Mouse (Mus musculus): ENCODE measurements around the gene Scn3a. TPM values are rescaled to one million over a fixed set of nuclear protein-coding genes. Genes with fewer than 3 reads are reported as not detected.

The Scn3a gene
- polyA plus RNA-seq, 1 experiment from 2014 or later, result 51.3 TPM

DNA sequence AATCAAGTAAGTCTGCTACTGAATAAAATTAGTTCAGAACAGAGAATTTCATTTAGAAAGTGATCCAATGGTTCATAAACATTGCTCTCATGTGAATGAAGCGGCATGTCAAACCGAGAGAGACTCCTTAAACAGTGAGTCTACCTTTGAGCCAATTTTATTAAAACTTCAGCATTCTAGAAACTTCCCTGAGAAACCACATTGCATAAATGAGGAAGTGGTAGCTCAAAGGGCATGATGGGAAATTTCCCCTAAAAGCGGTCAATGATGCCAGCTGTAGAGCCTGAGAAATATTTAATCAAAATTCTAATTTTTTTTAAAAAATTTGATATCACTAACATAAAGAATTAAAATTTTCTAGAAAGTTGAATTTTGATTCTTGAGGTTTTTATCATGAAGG, 16.9 kb downstream of the Scn3a start:
- Histone ChIP-seq H3K4me3 (no peak overlapping the region), H3K4me2 (no peak overlapping the region), H3K36me3 (no peaks in the 10 kb centered on the region), H3K9ac (no peak overlapping the region), H3K9me3 (no peaks in the 10 kb centered on the region), H3K27ac (no peak overlapping the region), H3K27me3 (no peaks in the 10 kb centered on the region), H3K4me1 (replicated peaks) (peaks cover 56% of the 10 kb centered on the region)
- WGBS, result 94% methylated on average over 3 of the region's 3 CpGs
- no peak for ATAC-seq (ENCODE audit: low FRiP score)

- Histone ChIP-seq H3K27me3 (no peaks in the 10 kb centered on the region), H3K27ac (no peak overlapping the region), H3K9me3 (no peaks in the 10 kb centered on the region), H3K4me2 (no peak overlapping the region), H3K9ac (no peak overlapping the region), H3K4me1 (replicated peaks) (peaks cover 59% of the 10 kb centered on the region), H3K4me3 (no peak overlapping the region), H3K36me3 (no peaks in the 10 kb centered on the region)
- WGBS, result 91% methylated on average over 6 of the region's 6 CpGs
- ATAC-seq (ENCODE audit: low FRiP score), result no peak
Observed at GRCm38 (mm10) chr2:65548665-65549064, 18.8 kb downstream of the Scn3a start.

DNA sequence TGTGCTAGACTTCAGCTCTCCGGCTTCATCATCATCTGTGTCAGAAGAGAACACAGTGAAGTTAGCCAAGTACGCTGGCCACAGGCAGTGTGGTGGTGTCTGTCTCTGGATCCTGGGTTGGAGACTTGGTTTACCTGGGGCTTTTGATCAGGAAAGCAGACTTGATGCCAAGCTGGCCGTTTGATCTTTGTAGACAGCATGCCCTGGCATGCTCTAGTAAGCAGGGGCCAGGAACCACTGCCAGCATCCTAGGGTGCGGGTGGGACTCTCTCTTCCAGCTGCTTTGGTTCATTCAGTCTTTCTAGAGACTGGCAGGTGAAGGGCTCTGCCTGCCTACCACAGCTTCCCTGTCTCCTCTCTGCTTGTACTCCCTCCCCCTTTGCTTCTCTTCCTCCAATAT, 20.1 kb downstream of the Scn3a start:
- Histone ChIP-seq H3K27ac (no peak overlapping the region), H3K36me3 (no peaks in the 10 kb centered on the region), H3K4me3 (no peak overlapping the region), H3K9ac (no peak overlapping the region), H3K4me2 (no peak overlapping the region), H3K4me1 (replicated peaks) (peaks cover 59% of the 10 kb centered on the region), H3K27me3 (no peaks in the 10 kb centered on the region), H3K9me3 (no peaks in the 10 kb centered on the region)
- no peak for ATAC-seq (ENCODE audit: low FRiP score)
- 70% methylated on average over 4 of the region's 4 CpGs for WGBS

DNA sequence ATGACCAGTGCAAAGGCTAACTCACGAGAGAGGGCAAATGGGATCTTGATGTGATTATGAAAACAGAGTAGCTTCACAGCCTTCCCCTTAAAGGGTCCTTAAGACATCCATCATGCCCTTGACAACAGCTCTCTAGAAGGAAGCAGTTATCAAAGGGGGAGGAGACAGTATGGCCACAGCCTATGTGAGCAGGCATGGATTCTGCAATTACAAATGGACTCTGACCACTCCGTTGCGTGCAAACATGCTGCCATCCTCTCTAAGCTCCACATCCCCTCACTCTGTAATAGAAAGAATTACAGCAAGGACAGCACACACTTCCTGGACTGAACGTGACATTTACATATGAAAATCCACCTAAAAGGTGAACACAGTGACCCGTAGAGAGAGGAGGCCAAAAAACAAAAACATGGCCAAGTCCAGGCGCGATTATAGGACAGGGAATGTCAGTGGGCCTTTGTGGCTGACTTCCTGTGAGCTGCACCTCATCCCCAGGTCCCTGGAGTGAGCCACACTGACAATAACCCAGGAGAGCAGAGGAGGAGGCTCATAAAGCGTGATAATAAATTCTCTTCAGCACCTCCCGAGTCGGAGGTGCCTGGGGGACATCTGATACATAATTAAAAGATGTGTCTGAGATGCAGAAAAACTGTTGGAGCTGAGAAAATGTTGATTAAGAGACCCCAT, 24.4 kb downstream of the Scn3a start:
- H3K9me3 ChIP-seq, result no peaks in the 10 kb centered on the region
- H3K9ac ChIP-seq, result no peak overlapping the region
- H3K27me3 ChIP-seq, result no peaks in the 10 kb centered on the region
- H3K4me1 ChIP-seq (replicated peaks), result peaks cover 58% of the 10 kb centered on the region
- peak; percentile 43; the same call in 1 of the 2 replicates for ATAC-seq (ENCODE audit: low FRiP score)
- 44% methylated on average over 10 of the region's 10 CpGs for WGBS
- H3K36me3 ChIP-seq, result no peaks in the 10 kb centered on the region
- peak overlapping the region; percentile 63 for H3K27ac ChIP-seq
- H3K4me3 ChIP-seq, result no peak overlapping the region
- H3K4me2 ChIP-seq, result no peak overlapping the region

DNA sequence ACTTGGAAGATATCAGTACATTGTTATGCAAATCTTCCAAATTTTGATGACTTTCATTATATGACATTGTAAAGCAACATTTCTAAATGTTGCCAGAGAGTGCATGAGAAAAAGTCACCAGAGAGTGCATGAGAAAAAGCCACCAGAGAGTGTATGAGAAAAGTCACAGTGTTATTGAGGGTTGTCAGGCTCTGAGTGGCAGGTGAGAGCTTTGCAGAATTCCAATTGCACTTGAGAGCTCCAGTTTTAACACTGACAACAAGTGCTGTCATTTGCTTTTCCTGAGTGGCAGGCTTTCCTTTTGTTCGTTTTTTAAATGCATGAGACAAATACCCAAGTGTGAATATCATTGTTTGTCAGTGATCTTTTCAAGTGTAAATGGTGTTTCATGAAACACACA, 25.6 kb downstream of the Scn3a start:
- 52% methylated on average over 1 of the region's 1 CpGs for WGBS
- Histone ChIP-seq H3K27me3 (no peaks in the 10 kb centered on the region), H3K4me1 (replicated peaks) (peaks cover 51% of the 10 kb centered on the region), H3K4me3 (no peak overlapping the region), H3K27ac (no peak overlapping the region), H3K36me3 (no peaks in the 10 kb centered on the region), H3K9ac (no peak overlapping the region), H3K4me2 (no peak overlapping the region), H3K9me3 (no peaks in the 10 kb centered on the region)
- ATAC-seq (ENCODE audit: low FRiP score), result no peak

- no peak overlapping the region for H3K9ac ChIP-seq
- 49% methylated on average over 5 of the region's 5 CpGs for WGBS
- no peaks in the 10 kb centered on the region for H3K27me3 ChIP-seq
- no peak overlapping the region for H3K4me3 ChIP-seq
- no peak overlapping the region for H3K27ac ChIP-seq
- H3K36me3 ChIP-seq, result peaks cover 11% of the 10 kb centered on the region
- no peak overlapping the region for H3K4me2 ChIP-seq
- no peaks in the 10 kb centered on the region for H3K9me3 ChIP-seq
- H3K4me1 ChIP-seq (replicated peaks), result peaks cover 32% of the 10 kb centered on the region
- ATAC-seq (ENCODE audit: low FRiP score), result no peak
Observed at GRCm38 (mm10) chr2:65538436-65538835, 29.0 kb downstream of the Scn3a start.

GRCm38 (mm10) chr2:65532127-65532854, 35.1 kb downstream of the Scn3a start:
- no peak for ATAC-seq (ENCODE audit: low FRiP score)
- H3K36me3 ChIP-seq, result peaks cover 11% of the 10 kb centered on the region

GRCm38 (mm10) chr2:65529148-65529547, 38.3 kb downstream of the Scn3a start:
- 60% methylated on average over 5 of the region's 5 CpGs for WGBS
- peaks cover 18% of the 10 kb centered on the region for H3K36me3 ChIP-seq
- H3K9ac ChIP-seq, result no peak overlapping the region
- H3K9me3 ChIP-seq, result no peaks in the 10 kb centered on the region
- no peak overlapping the region for H3K4me2 ChIP-seq
- H3K27me3 ChIP-seq, result no peaks in the 10 kb centered on the region
- no peak for ATAC-seq (ENCODE audit: low FRiP score)
- no peak overlapping the region for H3K4me3 ChIP-seq
- H3K27ac ChIP-seq, result no peak overlapping the region
- H3K4me1 ChIP-seq (replicated peaks), result peaks cover 12% of the 10 kb centered on the region; the same call in 1 of the 2 replicates

More at GRCm38 (mm10) chr2:65532127-65532854, 35.1 kb downstream of the Scn3a start:
- Histone ChIP-seq H3K4me2 (no peak overlapping the region), H3K4me3 (no peak overlapping the region), H3K27ac (peak overlapping the region; percentile 26; the same call in 1 of the 2 replicates), H3K9me3 (no peaks in the 10 kb centered on the region), H3K4me1 (replicated peaks) (peaks cover 15% of the 10 kb centered on the region; the same call in 1 of the 2 replicates), H3K27me3 (no peaks in the 10 kb centered on the region), H3K9ac (no peak overlapping the region)
- WGBS, result 76% methylated on average over 10 of the region's 10 CpGs

- Histone ChIP-seq H3K36me3 (peaks cover 40% of the 10 kb centered on the region), H3K9ac (no peak overlapping the region), H3K27me3 (no peaks in the 10 kb centered on the region), H3K27ac (no peak overlapping the region), H3K4me3 (no peak overlapping the region), H3K9me3 (no peaks in the 10 kb centered on the region), H3K4me1 (replicated peaks) (no peaks in the 10 kb centered on the region), H3K4me2 (no peak overlapping the region)
- WGBS, result 80% methylated on average over 6 of the region's 6 CpGs
- no peak for ATAC-seq (ENCODE audit: low FRiP score)
Observed at GRCm38 (mm10) chr2:65516703-65517102, 50.7 kb downstream of the Scn3a start.

- Histone ChIP-seq H3K36me3 (peaks cover 42% of the 10 kb centered on the region), H3K27me3 (no peaks in the 10 kb centered on the region), H3K4me1 (replicated peaks) (no peaks in the 10 kb centered on the region), H3K4me2 (no peak overlapping the region), H3K9me3 (no peaks in the 10 kb centered on the region), H3K27ac (no peak overlapping the region), H3K9ac (no peak overlapping the region), H3K4me3 (no peak overlapping the region)
- ATAC-seq (ENCODE audit: low FRiP score), result no peak
- 89% methylated on average over 12 of the region's 12 CpGs for WGBS
Observed at GRCm38 (mm10) chr2:65508217-65508616, 59.2 kb downstream of the Scn3a start.

DNA sequence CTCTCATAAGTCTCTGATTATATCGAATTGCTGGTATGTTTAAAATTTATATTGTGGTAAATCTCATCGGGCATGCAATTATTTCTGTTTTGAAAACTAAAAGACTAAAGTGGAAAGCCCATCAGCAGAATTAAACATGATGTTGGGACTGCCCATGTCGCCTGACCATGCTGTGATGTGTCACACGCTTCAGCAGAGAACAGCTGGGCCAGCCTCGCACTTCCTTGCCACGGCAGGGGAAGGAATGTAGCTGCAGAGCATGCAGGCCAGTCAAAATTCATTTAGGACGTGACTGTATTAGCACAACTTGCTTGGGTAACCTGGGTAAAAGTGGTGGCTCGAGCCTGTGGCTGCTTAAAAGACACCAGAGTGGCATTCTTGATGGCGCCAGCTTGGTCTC, 77.0 kb downstream of the Scn3a start:
- H3K4me2 ChIP-seq, result no peak overlapping the region
- no peak overlapping the region for H3K4me3 ChIP-seq
- H3K27me3 ChIP-seq, result no peaks in the 10 kb centered on the region
- no peaks in the 10 kb centered on the region for H3K4me1 ChIP-seq (replicated peaks)
- no peak overlapping the region for H3K27ac ChIP-seq
- H3K9ac ChIP-seq, result no peak overlapping the region
- H3K36me3 ChIP-seq, result peaks cover 25% of the 10 kb centered on the region
- no peak for ATAC-seq (ENCODE audit: low FRiP score)
- 85% methylated on average over 9 of the region's 9 CpGs for WGBS
- no peaks in the 10 kb centered on the region for H3K9me3 ChIP-seq

DNA sequence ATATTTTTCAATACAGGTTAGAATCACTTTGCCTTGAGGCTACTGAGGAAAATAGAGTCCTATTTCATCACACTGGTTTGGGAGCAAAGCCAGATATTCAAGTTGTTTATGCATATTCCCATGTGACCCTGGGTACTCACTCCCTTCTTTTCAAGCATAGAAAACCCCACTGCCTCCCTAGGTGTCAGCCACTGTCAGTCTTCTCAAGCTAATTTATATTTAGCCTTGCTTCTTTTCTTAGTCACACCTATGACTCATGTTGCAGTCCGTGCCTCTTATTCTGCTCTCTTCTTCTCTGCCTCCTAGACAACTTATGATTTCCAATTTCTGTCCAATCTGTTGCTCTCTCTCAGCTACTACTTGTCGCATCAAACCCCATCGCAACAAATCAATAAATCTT, 84.0 kb downstream of the Scn3a start:
- Histone ChIP-seq H3K4me3 (no peak overlapping the region), H3K9me3 (no peaks in the 10 kb centered on the region), H3K36me3 (peaks cover 47% of the 10 kb centered on the region), H3K4me1 (replicated peaks) (peaks cover 5% of the 10 kb centered on the region; the same call in 1 of the 2 replicates), H3K27ac (no peak overlapping the region), H3K9ac (no peak overlapping the region), H3K27me3 (no peaks in the 10 kb centered on the region), H3K4me2 (no peak overlapping the region)
- no peak for ATAC-seq (ENCODE audit: low FRiP score)
- 79% methylated on average over 3 of the region's 3 CpGs for WGBS

Measured in hindbrain, embryonic 13.5 days (tissue).